Mouse (Mus musculus): ENCODE data around the gene Olfr1113.
"Not testable (repeated sequence)": the region's sequence is repeated elsewhere in the genome, so short reads cannot be mapped to it uniquely, and the experiment has no call there.

The Olfr1113 gene

DNA sequence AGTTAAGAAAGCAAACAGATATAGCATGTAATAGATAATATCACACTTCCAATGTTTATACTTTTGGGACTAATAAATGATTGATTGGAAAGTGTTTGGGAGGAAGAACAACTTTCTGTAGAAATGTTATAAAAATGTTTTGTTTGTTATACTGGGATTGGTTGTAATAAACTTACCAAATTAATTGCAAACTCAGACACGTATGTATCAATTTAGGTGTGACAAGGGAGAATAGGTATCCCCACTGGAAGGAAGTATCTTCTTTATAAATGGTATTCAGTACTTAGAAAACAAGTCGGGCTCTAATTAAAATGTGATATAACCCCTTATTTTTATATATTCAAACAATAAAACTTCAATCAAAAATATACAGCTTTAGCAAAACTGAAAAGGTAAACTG is at the start of gene Olfr1113:
Gene Olfr1113 (plus strand): TSS at position 301 of the 400 bp plus-strand sequence.
- no peak for DNase-seq (ENCODE audit: low spot score in 2 of 2)

DNA sequence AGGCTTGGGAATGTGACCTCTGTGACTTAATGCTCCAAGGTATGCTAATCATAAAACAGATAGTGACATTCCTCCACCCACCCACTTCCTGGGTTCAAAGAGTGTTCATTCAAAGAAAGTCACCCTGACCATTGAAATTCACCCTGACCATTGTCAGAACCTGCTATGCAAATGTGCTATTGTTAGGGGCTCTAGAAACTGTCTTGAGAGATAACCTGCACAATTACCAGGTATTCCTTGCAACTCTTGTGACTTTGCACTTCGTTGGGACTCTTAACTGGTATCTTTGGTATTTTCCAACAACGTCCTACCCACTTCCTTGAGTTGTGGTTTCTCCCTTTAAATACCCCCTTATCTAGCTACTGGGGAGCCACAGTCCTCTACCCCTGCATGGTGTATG is 41.0 kb upstream of the Olfr1113 start:
- DNase-seq (ENCODE audit: low spot score in 2 of 2) = not testable (repeated sequence)

DNA sequence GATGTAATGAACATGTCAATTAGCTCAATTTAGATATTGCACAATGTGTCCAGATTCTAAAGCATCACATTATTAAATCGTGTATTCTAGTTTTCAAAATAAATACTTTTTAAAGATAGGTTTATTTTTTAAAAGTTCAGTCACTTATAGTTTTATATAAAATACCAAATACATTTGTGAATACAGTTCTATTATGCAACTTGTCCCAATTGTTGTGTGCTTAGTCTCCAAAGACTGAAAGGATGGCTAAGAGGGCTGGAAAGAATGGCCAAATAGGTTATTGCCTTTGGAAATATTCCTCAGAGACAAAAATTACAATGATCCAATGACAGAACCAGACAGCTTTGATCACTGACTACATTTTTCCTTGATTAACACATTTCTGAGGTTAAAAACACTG is 21.3 kb upstream of the Olfr1113 start, which contains the start of gene Olfr1112:
Gene Olfr1112 (plus strand): TSS at position 301 of the 400 bp plus-strand sequence.
- DNase-seq (ENCODE audit: low spot score in 2 of 2) = no peak

DNA sequence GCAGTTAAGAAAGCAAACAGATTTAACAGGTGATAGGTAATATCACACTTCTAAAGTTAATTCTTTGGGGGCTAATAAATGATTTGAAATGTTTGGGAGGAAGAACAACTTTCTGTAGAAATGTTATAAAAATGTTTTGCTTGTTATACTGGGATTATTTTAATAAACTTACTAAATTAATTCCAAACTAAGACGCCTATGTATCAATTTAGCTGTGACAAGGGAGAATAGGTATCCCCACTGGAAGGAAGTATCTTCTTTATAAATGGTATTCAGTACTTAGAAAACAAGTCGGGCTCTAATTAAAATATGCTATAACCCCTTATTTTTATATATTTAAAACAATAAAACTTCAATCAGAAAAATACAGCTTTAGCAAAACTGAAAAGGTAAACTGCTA is 38.9 kb downstream of the Olfr1113 start, which contains the start of gene Olfr1115:
Gene Olfr1115 (plus strand): TSS at position 301 of the 400 bp plus-strand sequence.
- DNase-seq (ENCODE audit: low spot score in 2 of 2) = no peak

All from right cerebral cortex, adult 2 months (tissue).